In genomic region chr17:86521252-86521651, GRCm38 (mm10) we compare ENCODE assay signal across 14 mouse cellular contexts. TPM values are rescaled to one million over a fixed set of nuclear protein-coding genes. Genes with fewer than 3 reads are reported as not detected.
A peak's percentile ranks its signal among the peaks of the same experiment; 100 is the strongest.
DNase-seq lines count a peak whose midpoint lies in the region.
"Had no signal": no experiment of that assay in that cellular context is flagged by ENCODE, and none has a peak within 500 bp of the region (broad histone marks: within the 10 kb centered on the region; RNA-seq: fewer than 3 reads in every experiment).

No protein-coding gene starts in this region.

- peak; percentile 46 for DNase-seq in cerebellum, adult 11-12 months
- no peak for DNase-seq in cerebellum, adult 11 months
- peak; percentile 20 for DNase-seq in gastrocnemius, adult 18-20 months (ENCODE audit: low spot score)
- DNase-seq in gastrocnemius, postnatal 14 days, result no peak
- peak; percentile 62 for DNase-seq in brain, adult 2 months (ENCODE audit: low read depth, low spot score)
- peak; percentile 60 to 67 for DNase-seq in cerebellum, postnatal 25 days
- DNase-seq in right cerebral cortex, postnatal 14 days, result no peak
- no peak for DNase-seq in lung, adult 18-20 months
- DNase-seq: adrenal gland, adult 8-10 months; adrenal gland, postnatal 36 days; B cell, adult 2 months; heart, postnatal 36 days; kidney, adult 2 months had no signal

- intact Hi-C loops in gastrocnemius, postnatal 14 days (cut with DNase I; ENCODE audit: low total_unique reads), result no loop called here

RNA-seq across cellular contexts. Expression of gene Gm10309, which starts 16.2 kb away (rescaled TPM):
- under 1 TPM in 1 of 2 experiments, not detected in 1; 0.11 TPM for total RNA-seq in gastrocnemius, adult 18-20 months (2021)
- not detected for total RNA-seq in gastrocnemius, postnatal 14 days (2021)
- total RNA-seq: adrenal gland, postnatal 36 days; granulocyte monocyte progenitor cell, adult 5-6 weeks had no signal

Comparison
In these comparisons a context has a peak if more than half of its experiments do, and no peak if none do; other contexts are left out.
1. DNase-seq: peak in cerebellum, adult 11-12 months (single experiment), gastrocnemius, adult 18-20 months (single experiment), brain, adult 2 months (single experiment) and cerebellum, postnatal 25 days (2 of 2); none in cerebellum, adult 11 months (single experiment), gastrocnemius, postnatal 14 days (single experiment), right cerebral cortex, postnatal 14 days (single experiment) and lung, adult 18-20 months (0 of 2).